Mouse (Mus musculus) lung, postnatal 0 days (tissue): ENCODE results near the gene Mad2l2.

Source experiments
- CTCF ChIP-seq: IDR thresholded peaks from 2 replicates; pipeline ENCODE4 v1.5.1; 2016; ENCODE audit warnings: antibody characterized with exemption, mild to moderate bottlenecking
- EP300 ChIP-seq: IDR thresholded peaks from 2 replicates; pipeline ENCODE4 v1.6.1; 2016; ENCODE audit warnings: antibody characterized with exemption, mild to moderate bottlenecking, control low read depth

DNA sequence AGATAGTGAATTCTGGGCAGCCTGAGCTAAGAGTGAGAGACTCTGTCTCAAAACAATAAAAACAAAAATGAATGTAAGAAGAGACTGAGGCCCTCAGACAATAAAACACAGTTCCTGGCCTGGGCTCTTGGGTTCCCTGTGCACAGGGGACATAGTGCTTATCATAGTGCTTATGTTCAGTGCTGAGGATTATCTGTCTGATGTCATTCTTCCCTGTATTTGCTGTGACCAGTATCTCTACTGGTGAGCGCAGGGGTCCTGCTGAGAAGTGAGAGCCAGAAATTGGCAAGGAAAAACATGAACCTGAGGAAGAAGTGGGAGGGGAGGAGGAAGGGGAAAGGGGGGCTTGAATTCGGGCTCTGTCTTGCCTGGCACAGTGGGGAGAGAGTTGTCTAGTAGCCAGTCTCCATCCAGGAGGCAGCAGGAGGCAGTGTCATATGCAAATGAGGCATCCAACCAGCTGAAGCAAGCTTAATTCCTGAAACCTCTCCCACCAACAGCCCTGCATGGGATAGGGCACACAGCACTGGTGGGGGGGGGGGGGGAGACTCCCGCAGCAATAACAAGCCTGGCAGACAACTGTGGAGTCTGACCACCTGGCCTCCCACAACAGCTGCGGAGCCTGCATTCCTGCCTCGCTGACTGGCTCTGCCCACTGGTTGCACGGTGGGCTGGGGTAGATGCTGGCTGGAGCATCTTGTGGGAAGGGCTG, 8.0 kb upstream of the Mad2l2 start:
- TF ChIP-seq CTCF: no peak
- TF ChIP-seq EP300: no peak
